Mouse (Mus musculus) midbrain, embryonic 15.5 days (tissue): ENCODE measurements at regions not wholly inside any gene's neighbourhood (a gene's known extent, or its start where the extent isn't known, plus 50 kb on each side); places are given as distances from the start of the nearest gene placed in this dataset.

ENCODE experiments used
- ATAC-seq: fragments of 200-750 bp; cut with Nextera tagmentation; replicated peaks from 2 replicates; pipeline ENCODE4 v1.8.0; 2017; ENCODE audit warnings: moderate TSS enrichment
- H3K27ac ChIP-seq: fragments of 300-500 bp; sonication (generic); 2 replicates; pipeline ENCODE4 v1.5.1; 2015; ENCODE audit warnings: mild to moderate bottlenecking, inconsistent platforms
- H3K27me3 ChIP-seq: fragments of 300-500 bp; sonication (generic); replicated peaks from 2 replicates; pipeline ENCODE4 v1.6.1; 2015; ENCODE audit warnings: inconsistent platforms
- H3K36me3 ChIP-seq: fragments of 300-500 bp; sonication (generic); replicated peaks from 2 replicates; pipeline ENCODE4 v1.6.1; 2015; ENCODE audit warnings: inconsistent platforms
- H3K4me1 ChIP-seq: fragments of 300-500 bp; sonication (generic); 2 replicates; pipeline ENCODE4 v1.6.1; 2015; ENCODE audit warnings: inconsistent platforms
- H3K4me2 ChIP-seq: fragments of 300-500 bp; sonication (generic); 2 replicates; pipeline ENCODE4 v1.6.1; 2015; ENCODE audit warnings: inconsistent platforms, mild to moderate bottlenecking, moderate library complexity
- H3K4me3 ChIP-seq: fragments of 300-500 bp; sonication (generic); 2 replicates; pipeline ENCODE4 v1.5.1; 2015; ENCODE audit warnings: mild to moderate bottlenecking, inconsistent platforms
- H3K9ac ChIP-seq: fragments of 300-500 bp; sonication (generic); 2 replicates; pipeline ENCODE4 v1.6.1; 2015; ENCODE audit warnings: mild to moderate bottlenecking, inconsistent platforms
- H3K9me3 ChIP-seq: fragments of 300-500 bp; sonication (generic); 2 replicates; pipeline ENCODE4 v1.6.1; 2016; ENCODE audit warnings: inconsistent platforms
- WGBS: fragments of 180-500 bp; shearing (Covaris S2); methylation state at CpG from one replicate; pipeline ENCODE4 v1.1.7; 2015; ENCODE audit warnings: mixed read lengths; 5-methylcytosine and 5-hydroxymethylcytosine counted together

- Histone ChIP-seq H3K4me2 (no peak overlapping the region), H3K4me1 (no peaks in the 10 kb centered on the region), H3K9ac (no peak overlapping the region), H3K27ac (no peak overlapping the region), H3K9me3 (no peaks in the 10 kb centered on the region), H3K27me3 (no peaks in the 10 kb centered on the region), H3K36me3 (no peaks in the 10 kb centered on the region), H3K4me3 (no peak overlapping the region)
- ATAC-seq, result peak; percentile 78
- WGBS, result 24% methylated on average over 4 of the region's 4 CpGs
These were observed 69.6 kb upstream of the Rnf152 start for GRCm38 (mm10) chr1:105426086-105426485.

GRCm38 (mm10) chr1:105423380-105423779 is 66.9 kb upstream of the Rnf152 start:
- H3K4me2 ChIP-seq, result no peak overlapping the region
- WGBS, result 17% methylated on average over 2 of the region's 2 CpGs
- H3K36me3 ChIP-seq, result no peaks in the 10 kb centered on the region
- ATAC-seq, result no peak
- H3K27ac ChIP-seq, result no peak overlapping the region
- H3K9me3 ChIP-seq, result no peaks in the 10 kb centered on the region
- H3K4me3 ChIP-seq, result no peak overlapping the region
- H3K27me3 ChIP-seq, result no peaks in the 10 kb centered on the region
- no peak overlapping the region for H3K9ac ChIP-seq
- H3K4me1 ChIP-seq, result no peaks in the 10 kb centered on the region

- H3K9ac ChIP-seq, result no peak overlapping the region
- H3K9me3 ChIP-seq, result no peaks in the 10 kb centered on the region
- H3K4me2 ChIP-seq, result no peak overlapping the region
- H3K4me1 ChIP-seq, result no peaks in the 10 kb centered on the region
- ATAC-seq, result no peak
- WGBS, result 85% methylated on average over 6 of the region's 6 CpGs
- H3K36me3 ChIP-seq, result no peaks in the 10 kb centered on the region
- H3K27me3 ChIP-seq, result no peaks in the 10 kb centered on the region
- H3K4me3 ChIP-seq, result no peak overlapping the region
- H3K27ac ChIP-seq, result no peak overlapping the region
These were observed 66.4 kb upstream of the Rnf152 start for GRCm38 (mm10) chr1:105422945-105423344.

- Histone ChIP-seq H3K9me3 (no peaks in the 10 kb centered on the region), H3K4me3 (no peak overlapping the region), H3K4me1 (no peaks in the 10 kb centered on the region), H3K9ac (no peak overlapping the region), H3K27me3 (no peaks in the 10 kb centered on the region), H3K27ac (no peak overlapping the region), H3K4me2 (no peak overlapping the region), H3K36me3 (no peaks in the 10 kb centered on the region)
- 80% methylated on average over 5 of the region's 5 CpGs for WGBS
- ATAC-seq, result 0 out of 2 replicates have a peak, but pooled peaks have one; percentile 20
These were observed 64.0 kb upstream of the Rnf152 start for GRCm38 (mm10) chr1:105420374-105421046.
